7 mouse cellular contexts compared by ENCODE assay signal in the genomic region with DNA sequence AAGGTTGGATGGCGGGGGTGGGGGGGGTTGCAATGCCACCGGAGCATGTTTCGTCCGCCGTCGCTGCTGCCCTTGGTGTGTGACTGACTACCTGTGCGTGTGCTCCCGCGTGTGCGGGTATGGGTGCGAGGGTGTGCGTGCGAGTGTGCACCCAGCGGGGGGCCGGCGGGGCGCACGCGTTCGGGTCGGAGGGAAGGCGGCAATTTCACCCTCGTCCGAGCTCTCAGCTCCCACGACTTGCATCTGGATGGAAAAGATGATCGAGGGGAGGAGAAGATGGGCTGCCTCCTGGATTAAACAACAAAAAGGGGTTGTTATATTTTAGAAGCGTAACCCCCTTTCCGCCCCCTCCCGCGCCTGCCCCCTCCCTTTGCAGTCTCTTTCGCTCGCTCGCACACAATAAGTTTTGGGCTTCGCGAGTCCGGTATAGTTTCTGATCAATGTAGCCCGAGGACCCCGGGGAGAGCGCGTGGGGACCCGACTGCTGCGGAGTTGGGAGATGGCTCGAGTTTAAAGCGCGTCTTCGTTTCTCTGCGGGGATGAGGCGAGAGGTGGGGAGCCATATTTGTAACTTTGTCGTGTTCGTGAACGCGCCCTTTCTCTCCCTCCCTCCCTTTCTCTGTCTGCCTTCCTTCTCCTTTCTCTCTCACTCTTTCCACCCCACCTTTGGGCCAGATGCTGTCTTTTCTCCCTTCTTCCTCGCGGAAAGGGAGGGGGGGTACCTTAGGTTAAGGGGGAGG. TPM values are rescaled to one million over a fixed set of nuclear protein-coding genes. Genes with fewer than 3 reads are reported as not detected.
DNase-seq lines count a peak whose midpoint lies in the region; ATAC-seq and TF ChIP-seq lines count a peak whose summit lies in the region.

No protein-coding gene starts in this region.

- H3K4me3 ChIP-seq in testis, adult 2 months (ENCODE audit: control insufficient read depth, low read depth, low read length): peak overlapping the region; percentile 64
- H3K4me3 ChIP-seq in heart, embryonic 13.5 days: peak overlapping the region; percentile 76
- H3K4me3 ChIP-seq in limb, embryonic 12.5 days (replicated peaks): peak overlapping the region; percentile 91
- peak overlapping the region; percentile 98 for H3K4me3 ChIP-seq in myocyte
- H3K4me3 ChIP-seq in thymus, adult 2 months (ENCODE audit: control insufficient read depth, insufficient read depth, low read length): peak overlapping the region; percentile 88

- H3ac ChIP-seq in myocyte (ENCODE audit: control insufficient read depth, insufficient read length): peak overlapping the region; percentile 88

- no peak for TF ChIP-seq POLR2A in testis, adult 2 months (IDR thresholded peaks at IDR 0.05; ENCODE audit: control insufficient read depth, low read depth, low read length)
- TF ChIP-seq POLR2A in myocyte (IDR thresholded peaks at IDR 0.05; ENCODE audit: insufficient read length, low read depth): no peak
- TF ChIP-seq POLR2A in thymus, adult 2 months (IDR thresholded peaks at IDR 0.05; ENCODE audit: control insufficient read depth, extremely low read depth, insufficient read depth, low read length, poor library complexity): no peak

- peaks cover 19% of the 10 kb centered on the region for H3K4me1 ChIP-seq in testis, adult 2 months (ENCODE audit: control insufficient read depth, insufficient read depth, low read length)
- peaks cover 44% of the 10 kb centered on the region for H3K4me1 ChIP-seq in heart, embryonic 13.5 days
- peaks cover 23% of the 10 kb centered on the region for H3K4me1 ChIP-seq in limb, embryonic 12.5 days (replicated peaks)
- H3K4me1 ChIP-seq in thymus, adult 2 months (replicated peaks; ENCODE audit: control insufficient read depth, insufficient read depth, low read length): peaks cover 9% of the 10 kb centered on the region

- peaks cover 48% of the 10 kb centered on the region for H3K79me2 ChIP-seq in myocyte (ENCODE audit: control insufficient read depth, insufficient read depth)

- DNase-seq in testis, postnatal 14 days (ENCODE audit: low spot score): no peak
- peak; percentile 66 for DNase-seq in cerebellum, adult 9-10 months
- DNase-seq in thymus, adult 2 months: peak; percentile 59

- peak overlapping the region; percentile 94 for H3K4me2 ChIP-seq in heart, embryonic 13.5 days
- H3K4me2 ChIP-seq in limb, embryonic 12.5 days: peak overlapping the region; percentile 72
- H3K4me2 ChIP-seq in myocyte (ENCODE audit: low read depth): peak overlapping the region; percentile 74

- H3K9ac ChIP-seq in heart, embryonic 13.5 days: peak overlapping the region; percentile 99
- peak overlapping the region; percentile 98 for H3K9ac ChIP-seq in limb, embryonic 12.5 days (replicated peaks)

- H3K9me3 ChIP-seq in heart, embryonic 13.5 days: no peaks in the 10 kb centered on the region
- no peaks in the 10 kb centered on the region for H3K9me3 ChIP-seq in limb, embryonic 12.5 days

- TF ChIP-seq CTCF in testis, adult 2 months (IDR thresholded peaks at IDR 0.05; ENCODE audit: control insufficient read depth, insufficient read depth, insufficient replicate concordance, low read depth, low read length): no peak
- no peak for TF ChIP-seq CTCF in thymus, adult 2 months (IDR thresholded peaks at IDR 0.05; ENCODE audit: borderline replicate concordance, control insufficient read depth, extremely low read depth, insufficient read depth, low read length, poor library complexity)

- peak overlapping the region; percentile 83 for H3K27ac ChIP-seq in testis, adult 2 months (ENCODE audit: control insufficient read depth, insufficient read depth, low read depth, low read length)
- H3K27ac ChIP-seq in heart, embryonic 13.5 days (replicated peaks): peak overlapping the region; percentile 100
- H3K27ac ChIP-seq in limb, embryonic 12.5 days: peak overlapping the region; percentile 100
- H3K27ac ChIP-seq in thymus, adult 2 months (ENCODE audit: control insufficient read depth, insufficient read depth, low read length): peak overlapping the region; percentile 94

- no peaks in the 10 kb centered on the region for H3K27me3 ChIP-seq in testis, adult 2 months (ENCODE audit: control insufficient read depth, insufficient read depth, low read length)
- no peaks in the 10 kb centered on the region for H3K27me3 ChIP-seq in heart, embryonic 13.5 days (replicated peaks)
- no peaks in the 10 kb centered on the region for H3K27me3 ChIP-seq in limb, embryonic 12.5 days
- no peaks in the 10 kb centered on the region for H3K27me3 ChIP-seq in myocyte (ENCODE audit: control insufficient read depth, insufficient read depth, insufficient read length)
- H3K27me3 ChIP-seq in thymus, adult 2 months (ENCODE audit: control insufficient read depth, insufficient read depth, low read length): no peaks in the 10 kb centered on the region

- WGBS in heart, embryonic 13.5 days: under 1% methylated on average over 52 of the region's 54 CpGs
- WGBS in limb, embryonic 12.5 days: under 1% methylated on average over 52 of the region's 54 CpGs
- WGBS in thymus, adult 2 months: under 1% methylated on average over 53 of the region's 54 CpGs

- no peaks in the 10 kb centered on the region for H3K36me3 ChIP-seq in testis, adult 2 months (ENCODE audit: control insufficient read depth, insufficient read depth, low read length)
- no peaks in the 10 kb centered on the region for H3K36me3 ChIP-seq in heart, embryonic 13.5 days
- H3K36me3 ChIP-seq in limb, embryonic 12.5 days: no peaks in the 10 kb centered on the region
- H3K36me3 ChIP-seq in myocyte (ENCODE audit: control insufficient read depth, insufficient read depth): no peaks in the 10 kb centered on the region
- no peaks in the 10 kb centered on the region for H3K36me3 ChIP-seq in thymus, adult 2 months (ENCODE audit: control insufficient read depth, insufficient read depth, low read length)

- ATAC-seq in heart, embryonic 13.5 days (ENCODE audit: extremely low read depth, insufficient number of reproducible peaks, low FRiP score, low TSS enrichment): no peak
- no peak for ATAC-seq in limb, embryonic 12.5 days (ENCODE audit: insufficient number of reproducible peaks, insufficient read depth, low FRiP score, low TSS enrichment, low read depth)

TF ChIP-seq in myocyte, 11 proteins besides CTCF, POLR2A, EP300 and RAD21:
- TF ChIP-seq CEBPB (IDR thresholded peaks at IDR 0.05; ENCODE audit: insufficient read depth, poor library complexity, severe bottlenecking) (no peak), USF1 (IDR thresholded peaks at IDR 0.05; ENCODE audit: low read depth) (no peak), TCF3 (IDR thresholded peaks at IDR 0.05; ENCODE audit: insufficient read length, low read depth) (no peak), MYOD1 (IDR thresholded peaks at IDR 0.05; ENCODE audit: control insufficient read depth in 1 of 3, insufficient read length in 2 of 3, low read depth in 2 of 3) (no peak), REST (IDR thresholded peaks at IDR 0.05; ENCODE audit: insufficient read depth, insufficient read length) (no peak), E2F4 (IDR thresholded peaks at IDR 0.05; ENCODE audit: insufficient read depth) (no peak), TCF12 (IDR thresholded peaks at IDR 0.05; ENCODE audit: insufficient read depth, poor library complexity, severe bottlenecking) (no peak)
TF ChIP-seq in myocyte: peak in this region for 0.

RNA-seq across cellular contexts. Expression of a gene that starts 0.8 kb away (rescaled TPM):
- 5.6 and 7.2 TPM in 2 replicates for polyA plus RNA-seq in testis, adult 2 months (2012; rRNA removed)
- polyA plus RNA-seq in heart, embryonic 13.5 days (2015; fragmentation: Nextera tagmentation; extraction: Ambion mirVana): 150 and 157 TPM in 2 replicates
- 231 and 240 TPM in 2 replicates for polyA plus RNA-seq in limb, embryonic 12.5 days (2016; fragmentation: Nextera tagmentation; extraction: Ambion mirVana)
- 83.9 TPM for polyA plus RNA-seq in myocyte (2012; fragmentation: generic; extraction: Trizol)
- polyA plus RNA-seq in thymus, adult 2 months (2012; rRNA removed): 37.4 and 38.0 TPM in 2 replicates

RNA-seq across cellular contexts. Expression of a gene that starts 59.9 kb away (rescaled TPM):
- polyA plus RNA-seq in testis, adult 2 months (2012; rRNA removed): 119 and 135 TPM in 2 replicates
- polyA plus RNA-seq in heart, embryonic 13.5 days (2015; fragmentation: Nextera tagmentation; extraction: Ambion mirVana): not detected in 2 replicates
- polyA plus RNA-seq in limb, embryonic 12.5 days (2016; fragmentation: Nextera tagmentation; extraction: Ambion mirVana): not detected in 2 replicates
- not detected for polyA plus RNA-seq in myocyte (2012; fragmentation: generic; extraction: Trizol)
- 0.07 TPM in 1 of 2 replicates, not detected in the other for polyA plus RNA-seq in thymus, adult 2 months (2012; rRNA removed)

Comparison
In these comparisons a context has a peak if more than half of its experiments do, and no peak if none do; other contexts are left out.
1. RNA of a gene that starts 59.9 kb away (polyA plus RNA-seq): 119 to 135 TPM in testis, adult 2 months; 0.07 TPM in thymus, adult 2 months, not detected in heart, embryonic 13.5 days, not detected in limb, embryonic 12.5 days and not detected in myocyte (single experiment); every median in the first group is over 100 times any median in the second.
2. Peak in every context shown above with its lines, with median percentiles within 50 percentile points of each other: H3K27ac ChIP-seq, H3K4me3 ChIP-seq and H3K4me2 ChIP-seq.